Mouse (Mus musculus): ENCODE results near the gene Xlr5c.

DNA sequence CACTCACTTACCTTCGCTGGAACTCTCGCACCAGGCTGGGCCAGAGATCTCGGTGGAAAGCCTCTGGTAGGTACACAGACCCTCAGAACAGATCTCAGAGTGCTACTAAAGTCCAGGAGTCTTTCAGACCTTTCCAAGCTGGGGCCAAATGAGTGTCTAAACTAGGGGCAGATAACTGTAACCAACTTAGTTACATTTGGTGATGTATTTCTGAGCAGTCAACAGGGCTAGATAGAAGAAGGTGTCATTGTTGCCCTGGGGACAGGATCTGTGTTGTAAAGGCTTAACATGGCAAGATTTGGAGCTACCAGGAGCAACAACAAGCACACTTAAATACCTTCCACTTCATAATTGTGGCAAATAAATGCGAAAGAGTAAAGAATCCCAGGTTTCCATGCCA lies 44.0 kb upstream of the Xlr5c start, which contains the start of gene Gm45015:
- TF ChIP-seq CTCF (IDR thresholded peaks at IDR 0.05; ENCODE audit: insufficient read depth, low read length): no peak
- TF ChIP-seq POLR2A (IDR thresholded peaks at IDR 0.05; ENCODE audit: borderline replicate concordance, extremely low read depth, low read depth, low read length): no peak
